Mouse (Mus musculus) gonadal fat pad, adult 2 months (tissue): ENCODE measurements at regions not wholly inside any gene's neighbourhood (a gene's known extent, or its start where the extent isn't known, plus 50 kb on each side); places are given as distances from the start of the nearest gene placed in this dataset.

Experiments used
- DNase-seq: peaks from one replicate; pipeline ENCODE4 v3.0.0-alpha.2; 2012; ENCODE audit warnings: low read depth

DNA sequence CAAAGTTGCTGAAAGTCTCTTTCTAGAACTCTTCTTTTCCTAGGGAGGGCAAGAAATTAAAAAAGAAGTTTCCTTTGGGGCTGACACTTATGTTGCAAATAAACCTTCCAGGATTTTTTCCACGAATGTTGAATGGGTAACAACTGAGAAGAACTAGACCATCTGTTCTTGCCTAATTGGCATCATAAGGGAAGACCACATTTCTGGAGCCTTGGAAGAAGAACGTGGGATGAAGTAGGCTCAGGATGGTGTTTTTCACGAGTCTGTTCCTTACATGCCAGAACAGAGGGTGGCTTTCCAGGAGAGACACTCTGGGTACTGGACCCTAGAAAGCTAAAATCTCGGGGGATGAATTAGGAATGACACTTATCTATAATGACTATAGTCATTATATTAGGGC is 314.1 kb downstream of the Cog6 start:
- DNase-seq: no peak

DNA sequence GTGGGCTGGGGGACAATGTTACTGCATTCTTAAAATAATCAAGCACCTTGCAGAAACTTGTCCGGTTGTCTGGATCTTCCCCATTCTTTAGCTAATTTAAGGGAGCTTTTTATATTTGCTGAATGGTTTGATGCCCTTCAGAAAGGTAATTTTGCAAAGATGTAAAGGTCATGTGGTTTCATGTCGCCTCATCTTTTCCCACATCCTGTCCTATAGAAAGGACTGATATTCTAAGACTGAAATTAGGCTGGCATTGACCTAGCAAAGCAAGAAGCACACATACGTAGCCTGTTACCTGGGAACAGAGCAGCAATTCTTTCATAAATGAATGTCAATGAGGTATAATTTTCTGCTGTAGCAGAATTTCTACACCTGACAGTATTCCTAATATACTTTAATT is 315.4 kb downstream of the Cog6 start:
- no peak for DNase-seq

DNA sequence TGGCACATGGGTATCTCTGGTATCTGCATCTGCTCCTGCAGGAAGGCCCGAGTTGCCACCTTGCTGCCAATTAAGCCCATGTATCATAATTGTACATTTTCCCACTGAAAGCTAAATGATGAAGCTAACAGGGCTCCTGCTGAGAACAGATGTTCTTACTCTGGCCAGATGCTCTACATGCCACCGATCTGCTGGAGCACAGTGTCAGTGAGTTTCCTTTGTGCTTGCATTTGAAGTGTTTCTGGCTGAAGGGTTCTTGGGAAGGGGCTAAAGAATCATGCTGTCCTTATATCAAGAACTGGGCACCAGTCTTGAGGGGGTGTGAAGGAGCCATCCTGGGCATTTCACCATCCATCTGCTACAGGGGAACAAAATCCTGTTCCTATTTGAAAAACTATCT is 323.2 kb downstream of the Cog6 start:
- DNase-seq: no peak

DNA sequence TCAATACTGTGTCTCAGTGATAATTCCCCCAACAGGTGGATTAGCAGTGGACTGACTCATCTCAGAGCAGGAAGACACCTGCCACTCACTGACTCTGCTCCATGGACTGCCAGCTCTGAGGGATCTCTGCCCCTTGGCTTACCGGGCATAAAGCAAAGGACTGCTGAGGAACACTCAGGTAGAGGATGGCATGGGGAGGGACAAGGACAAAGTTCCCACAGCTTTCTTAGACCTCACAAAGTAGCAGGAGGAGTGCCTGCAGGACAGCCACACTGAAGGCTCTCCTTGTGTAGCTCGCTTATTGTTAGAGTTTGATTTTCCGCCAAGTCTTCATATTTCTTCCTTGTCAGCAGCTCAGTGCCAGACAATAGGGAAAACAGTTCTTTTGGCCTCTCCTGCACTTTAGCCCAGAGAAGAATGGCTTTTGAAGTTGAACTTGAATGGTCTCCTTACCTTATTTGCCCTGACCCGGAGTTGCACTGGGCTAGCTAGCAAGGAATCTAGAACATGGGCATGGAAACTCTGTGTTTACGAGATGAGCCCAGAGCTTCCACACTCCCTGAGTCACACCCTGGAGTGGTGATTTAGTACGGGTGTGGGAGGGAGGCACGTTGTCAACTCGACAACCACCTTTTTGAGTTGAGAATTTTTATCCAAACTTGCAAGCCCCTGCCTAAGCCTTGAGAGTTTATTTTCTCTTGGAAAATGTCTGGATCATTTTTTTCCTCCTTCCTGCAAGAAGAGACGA is 331.4 kb downstream of the Cog6 start:
- peak; percentile 67 for DNase-seq

DNA sequence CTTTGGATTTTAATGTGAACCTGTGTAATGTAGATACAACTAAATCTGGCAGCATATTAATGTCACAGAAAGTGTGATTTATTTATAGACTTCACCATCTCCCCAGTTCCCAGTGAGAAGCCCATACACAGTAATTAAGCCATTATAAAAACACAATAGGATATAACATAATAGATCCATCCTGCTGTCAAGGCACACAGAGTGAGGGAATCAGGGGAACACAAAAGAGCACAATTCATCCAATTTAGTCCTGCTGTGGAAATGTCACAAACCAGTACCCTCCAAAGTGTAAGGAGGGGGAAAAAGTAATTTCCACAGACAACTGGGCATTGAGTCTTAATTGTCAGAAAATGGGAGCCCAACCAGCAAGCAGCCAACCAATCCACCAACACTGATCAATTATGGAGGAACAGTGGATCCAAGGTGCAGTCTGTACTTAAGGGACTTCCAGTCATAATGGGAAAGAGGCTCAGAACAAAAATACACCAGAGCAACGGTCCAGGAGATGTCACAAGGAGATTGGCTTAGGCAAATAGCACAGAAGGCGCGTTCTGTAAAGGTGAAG is 336.1 kb downstream of the Cog6 start:
- DNase-seq: no peak

DNA sequence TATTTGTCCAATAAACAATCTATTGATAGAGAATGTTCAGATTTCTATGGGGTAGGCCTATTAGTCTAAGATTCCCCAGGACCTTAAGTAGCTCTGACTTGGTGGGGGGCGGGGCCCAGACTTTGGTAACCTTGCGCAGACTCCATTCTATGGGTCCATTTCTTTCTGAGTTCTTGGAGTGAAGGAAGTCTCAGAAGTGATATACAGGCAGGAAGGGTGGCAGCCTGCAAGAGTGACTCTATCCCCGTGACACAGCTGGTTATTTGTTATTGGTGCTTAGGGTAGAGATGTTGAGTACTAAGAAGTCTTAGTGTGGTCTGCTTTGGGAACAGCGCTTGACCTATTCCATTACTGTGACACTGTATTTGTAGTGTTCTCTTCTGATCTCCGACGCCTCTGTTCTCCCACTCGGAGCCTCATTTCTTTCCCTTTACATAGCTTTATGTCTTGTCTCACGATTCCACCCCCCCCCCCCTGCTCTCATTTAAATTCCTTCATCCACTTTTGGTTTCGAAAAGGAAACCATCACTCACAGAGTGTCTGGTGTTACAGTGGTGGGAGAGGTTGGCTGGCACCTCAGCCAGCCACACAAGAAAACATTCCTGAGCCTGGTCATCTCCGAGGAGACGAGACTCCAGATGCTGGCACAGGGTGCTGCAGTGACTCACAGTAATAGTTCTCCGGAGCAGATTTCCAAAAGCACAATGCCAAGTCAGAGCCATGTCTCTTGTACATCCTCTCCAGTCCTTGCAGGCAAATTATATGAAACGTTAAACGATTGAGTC is 340.0 kb downstream of the Cog6 start:
- peak; percentile 50 for DNase-seq

DNA sequence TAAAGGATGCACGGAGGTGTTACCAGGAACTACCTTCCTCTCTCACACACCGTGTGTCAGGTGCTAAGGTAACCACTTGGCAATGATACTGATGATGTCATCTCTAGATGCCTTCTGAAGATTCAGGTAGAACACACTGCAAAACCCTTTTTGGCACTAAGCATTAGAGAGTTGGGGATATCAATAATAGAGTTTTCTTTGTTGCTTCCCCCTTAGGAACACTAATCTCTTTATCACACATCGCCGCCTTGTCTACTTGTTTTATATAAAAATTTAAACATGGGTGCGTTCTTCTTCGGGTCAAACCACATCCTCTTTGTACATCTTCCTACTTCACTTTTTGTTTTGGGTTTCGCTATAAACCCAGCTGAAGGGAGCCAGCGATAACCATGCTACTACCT is 346.4 kb downstream of the Cog6 start:
- no peak for DNase-seq

DNA sequence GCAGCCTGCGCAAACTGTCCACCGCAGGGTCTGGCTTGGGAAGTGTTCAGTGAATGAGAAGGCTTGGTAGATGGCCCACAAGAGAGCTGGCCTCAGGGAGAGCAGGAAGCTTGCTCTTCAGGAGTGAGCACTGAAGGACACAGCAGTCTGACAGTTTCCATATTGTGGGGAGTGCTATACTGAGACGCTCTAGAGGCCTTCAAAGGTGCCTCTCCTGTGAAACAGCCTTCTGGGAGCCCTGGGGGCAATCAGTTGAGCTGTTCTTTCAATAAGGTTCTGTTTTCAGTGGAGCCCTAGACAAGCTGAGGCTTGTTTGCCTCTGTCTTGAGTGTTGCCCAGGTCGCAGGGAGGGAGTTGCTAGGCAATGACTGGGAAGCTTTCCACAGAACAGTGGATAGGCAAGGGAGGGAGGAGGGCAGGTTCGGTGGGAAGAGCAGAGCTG is 353.9 kb downstream of the Cog6 start:
- peak; percentile 79 for DNase-seq

DNA sequence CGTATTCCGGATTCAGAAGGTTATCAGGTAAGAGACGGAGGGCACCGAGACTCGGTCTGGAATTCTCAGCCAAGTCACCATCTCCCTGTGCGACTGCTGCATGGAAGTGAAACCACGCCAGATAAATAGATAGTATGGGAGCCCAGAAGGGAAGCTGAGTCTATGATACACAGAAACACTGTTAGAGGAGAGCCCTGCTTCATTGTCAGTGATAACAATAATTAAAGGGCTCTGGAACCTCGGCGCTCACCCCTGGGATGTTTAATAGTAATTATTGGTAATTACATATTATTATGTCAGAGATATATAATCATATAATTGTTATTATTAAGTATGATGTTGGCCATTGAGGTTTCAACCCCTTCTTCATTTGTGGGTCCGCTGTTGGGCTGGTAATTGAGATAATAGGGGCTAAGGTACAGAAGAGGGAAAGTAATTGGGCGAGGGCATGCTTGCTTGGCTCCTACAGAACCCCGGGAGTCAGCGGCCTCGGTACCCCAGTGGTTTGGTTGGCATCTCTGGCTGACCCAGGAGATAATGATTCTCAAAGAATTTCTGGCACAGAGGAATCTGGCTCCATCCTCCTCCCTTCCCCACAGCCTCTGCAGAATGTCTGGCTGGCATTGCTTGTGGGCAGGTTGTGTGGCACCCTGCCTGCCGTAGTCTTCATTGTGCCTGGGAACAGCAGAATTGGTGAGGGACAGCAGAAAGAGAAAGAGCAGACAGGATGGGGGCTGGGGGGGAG is 354.7 kb downstream of the Cog6 start:
- no peak for DNase-seq

DNA sequence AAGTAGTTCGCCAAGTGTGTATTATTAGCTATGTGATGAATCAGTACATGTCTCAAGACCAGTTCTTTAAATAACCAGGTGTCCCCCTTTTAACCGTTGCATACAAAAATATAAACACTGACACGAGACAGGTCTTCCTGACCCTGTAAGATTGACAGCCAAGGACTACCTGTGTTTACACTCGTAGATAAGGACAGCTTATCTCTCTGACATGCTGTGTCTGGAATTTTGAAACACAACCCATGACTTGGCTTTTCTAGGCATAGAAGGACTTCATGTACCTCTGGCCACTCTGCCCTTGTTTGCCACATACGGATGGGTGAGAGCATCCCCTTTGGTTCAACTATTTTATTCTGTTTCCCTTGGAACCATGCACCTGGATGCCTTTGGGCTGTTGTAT is 364.0 kb downstream of the Cog6 start:
- no peak for DNase-seq

DNA sequence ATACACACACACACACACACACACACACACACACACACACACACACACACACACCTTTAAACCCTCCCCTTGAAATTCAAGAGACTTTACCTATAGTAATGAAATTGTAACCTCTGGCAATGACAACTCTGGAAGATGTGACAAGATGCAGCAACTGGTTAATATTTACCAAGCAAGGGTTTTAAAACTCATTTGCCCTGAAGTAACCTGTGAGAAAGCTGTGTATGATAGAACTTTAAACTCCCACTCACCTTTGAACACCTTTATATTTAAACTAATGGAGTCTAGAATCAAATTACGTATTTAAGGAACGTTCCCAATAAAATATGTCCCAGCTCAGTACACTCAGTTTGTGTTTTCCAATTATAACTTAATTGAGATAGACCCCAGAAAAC is 364.6 kb downstream of the Cog6 start:
- DNase-seq: no peak

DNA sequence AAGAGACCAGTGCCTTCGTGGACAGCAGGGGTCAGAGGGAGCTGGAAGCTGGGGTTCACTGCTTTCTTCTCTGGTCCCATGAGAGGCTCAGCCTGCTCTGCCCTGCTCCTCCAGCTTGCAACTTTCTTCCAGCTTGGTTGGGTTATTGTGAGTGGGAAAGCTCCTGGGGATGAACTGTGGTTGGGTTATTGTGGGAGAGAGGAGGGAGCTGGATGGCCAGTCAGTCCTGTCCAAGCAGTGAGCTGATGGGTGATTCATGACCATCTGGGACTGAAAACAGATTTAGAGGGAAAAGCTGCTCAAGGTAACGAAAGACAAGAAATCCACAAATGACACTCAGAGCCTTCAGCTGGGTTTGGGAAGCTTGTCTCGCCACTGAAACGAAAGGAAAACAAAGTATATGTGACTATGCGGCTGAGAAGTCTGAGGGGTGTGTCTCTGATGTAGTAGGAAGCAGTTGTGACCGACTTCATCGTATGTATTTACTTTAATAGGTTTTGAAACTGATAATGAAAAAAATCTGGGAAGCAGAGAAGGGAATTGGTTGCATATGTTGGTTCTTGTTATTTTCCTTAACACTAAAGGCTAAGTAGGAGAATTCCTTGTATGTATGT is 365.1 kb downstream of the Cog6 start:
- no peak for DNase-seq

DNA sequence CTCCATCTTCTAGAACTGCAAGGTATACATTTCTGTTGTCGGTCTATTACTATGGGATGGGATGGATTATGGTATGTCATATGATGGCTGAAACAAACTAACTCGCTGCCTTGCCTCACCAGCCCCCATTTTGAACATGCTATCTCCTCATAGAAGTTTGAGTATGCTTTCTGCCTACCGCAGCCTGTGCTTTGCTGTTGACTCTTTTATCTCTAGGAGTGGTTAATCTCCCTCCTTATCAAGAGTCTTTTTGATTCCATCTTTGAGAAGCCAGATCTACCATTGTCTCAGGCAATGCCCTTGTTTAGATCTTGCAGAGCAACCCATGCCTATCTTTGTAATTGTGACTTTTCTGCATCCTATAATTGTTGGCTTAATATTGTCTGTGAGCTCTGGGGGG is 367.0 kb downstream of the Cog6 start:
- DNase-seq: no peak

DNA sequence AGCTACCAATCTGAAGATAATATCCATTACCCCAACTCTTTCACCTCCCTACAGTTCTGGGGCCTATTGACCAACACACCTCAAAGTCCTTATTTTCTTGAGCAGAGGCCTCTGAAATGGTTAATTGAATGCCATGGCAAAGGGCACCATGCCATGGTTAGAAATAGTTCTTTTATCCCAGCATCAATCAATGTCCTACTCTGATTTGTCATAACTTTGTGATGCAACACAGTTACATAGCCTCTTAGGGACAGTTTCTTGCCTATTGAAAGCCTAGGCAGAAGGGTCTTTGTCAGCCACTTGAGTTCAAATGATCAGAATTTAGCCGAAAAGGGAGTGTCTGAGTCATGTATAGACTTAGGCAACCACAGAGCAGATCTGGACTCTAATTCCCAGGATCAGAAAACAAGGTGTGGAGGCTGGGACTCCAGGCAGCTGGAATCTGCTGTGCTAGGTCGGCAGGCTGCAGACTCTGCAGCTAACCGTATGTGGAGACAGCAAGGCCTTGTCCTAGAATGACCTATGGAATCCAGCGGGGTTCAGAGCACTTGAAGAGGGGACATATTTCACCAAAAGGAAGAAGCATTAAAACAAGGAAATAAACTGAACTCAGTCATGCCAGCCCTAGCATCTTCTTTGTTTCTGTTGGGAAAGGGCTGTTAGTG is 368.1 kb downstream of the Cog6 start:
- no peak for DNase-seq

DNA sequence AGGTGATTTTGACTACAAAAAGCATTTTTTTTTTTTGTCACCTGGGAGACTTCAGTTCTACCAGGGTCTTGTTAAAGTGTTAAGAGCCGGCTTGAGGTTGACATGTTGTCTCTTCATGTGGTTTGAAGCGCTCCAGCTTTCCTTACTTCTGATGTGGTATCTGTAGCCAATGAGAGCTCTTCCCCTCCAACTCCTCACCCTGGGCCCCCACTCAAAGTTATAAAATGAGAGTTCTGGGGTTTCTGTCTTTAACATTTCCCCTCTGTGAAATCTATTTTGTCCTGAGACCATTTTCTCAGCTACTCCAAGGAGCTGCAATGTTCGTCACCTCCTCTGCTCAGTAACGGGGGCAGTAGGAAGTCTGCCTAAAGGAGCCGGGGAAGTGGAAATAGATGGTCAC is 369.1 kb downstream of the Cog6 start:
- DNase-seq: no peak

DNA sequence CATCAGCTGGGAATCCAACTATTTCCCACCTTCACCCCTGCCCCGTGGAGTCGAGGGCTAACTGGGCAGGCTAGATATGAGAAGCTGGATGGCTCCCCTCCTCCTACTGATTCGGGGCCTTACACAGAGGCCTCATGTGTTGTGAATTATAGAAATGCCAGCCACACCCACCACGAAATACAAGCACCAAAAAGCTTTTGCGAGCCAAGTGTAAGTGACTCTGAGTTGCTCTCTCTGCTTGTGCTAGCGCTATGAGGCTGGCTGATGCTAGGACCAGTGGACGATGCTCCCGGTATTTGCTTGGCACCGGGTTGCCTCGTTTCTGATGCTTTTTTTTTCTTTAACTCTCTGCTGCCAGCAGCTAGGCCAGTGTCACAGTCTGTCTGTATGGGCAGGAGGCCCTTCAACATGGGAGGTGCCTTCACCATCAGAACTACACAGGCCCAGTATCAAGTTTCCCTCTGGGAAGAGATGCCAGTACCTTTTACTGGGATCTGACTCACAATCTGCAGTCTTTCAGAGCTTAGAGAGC is 369.8 kb downstream of the Cog6 start:
- no peak for DNase-seq

DNA sequence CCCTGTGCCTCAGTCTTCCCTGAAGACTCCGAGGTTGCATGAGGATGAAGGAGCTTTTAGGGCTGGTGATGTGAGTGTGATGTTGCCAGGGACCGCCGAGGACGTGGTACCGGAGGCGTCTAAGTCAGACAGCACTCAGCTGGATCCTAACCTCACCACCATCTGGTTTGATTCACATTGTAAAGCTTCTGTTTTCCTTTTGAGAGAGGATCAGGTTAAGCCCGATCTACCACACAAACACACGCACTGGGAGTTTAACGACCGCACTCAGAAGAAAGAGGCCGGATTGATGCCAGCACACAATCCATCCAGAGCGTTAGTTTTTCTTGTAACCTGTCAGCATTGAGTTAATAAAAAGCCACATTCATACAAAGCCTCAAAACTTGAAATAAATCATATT is 371.9 kb downstream of the Cog6 start:
- no peak for DNase-seq

DNA sequence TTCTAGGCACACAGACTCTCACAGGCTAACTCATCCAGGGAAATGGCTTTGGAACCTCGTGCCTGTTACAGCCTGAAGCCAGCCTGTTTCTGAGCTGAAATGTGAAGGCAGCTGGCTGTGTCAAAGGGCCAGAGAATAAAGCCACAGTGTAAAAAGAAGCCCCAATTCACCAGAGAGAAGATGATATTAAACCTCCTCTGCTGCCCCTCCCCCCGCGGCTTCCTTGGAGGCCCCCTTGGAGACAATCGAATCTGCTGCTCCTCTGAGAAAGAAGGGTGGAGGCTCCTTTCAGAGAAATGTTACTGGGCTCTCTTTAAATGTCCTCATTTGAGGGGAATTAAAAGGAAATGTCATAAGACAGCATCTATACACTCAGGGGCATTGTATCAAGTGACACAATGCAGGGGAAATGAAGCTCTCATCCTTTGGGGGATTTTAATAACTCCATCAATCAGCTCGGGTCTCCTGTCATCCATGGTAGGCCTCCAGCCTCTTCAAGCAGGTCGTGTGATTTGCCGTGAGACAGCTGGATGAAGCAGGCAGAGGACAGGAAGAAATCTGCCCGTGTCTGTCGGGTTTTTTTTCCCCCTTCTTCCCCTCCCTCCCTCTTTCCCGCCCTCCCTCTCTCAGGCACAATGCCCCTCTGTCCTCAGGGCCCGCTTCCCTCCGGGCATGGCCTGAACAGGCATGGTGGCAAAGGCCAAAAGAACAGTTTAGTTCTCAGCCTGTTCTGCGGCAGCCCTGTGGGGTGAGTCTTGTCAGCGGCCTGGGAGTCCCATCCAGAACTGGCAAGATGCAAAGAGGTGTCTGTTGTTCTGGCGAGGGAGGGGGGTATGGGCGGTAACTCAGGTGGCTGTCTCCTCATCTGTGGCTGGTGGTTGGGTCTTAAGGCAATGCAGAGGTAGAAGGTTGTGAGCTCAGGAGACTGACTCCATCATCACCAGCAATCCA is 372.6 kb downstream of the Cog6 start:
- no peak for DNase-seq

DNA sequence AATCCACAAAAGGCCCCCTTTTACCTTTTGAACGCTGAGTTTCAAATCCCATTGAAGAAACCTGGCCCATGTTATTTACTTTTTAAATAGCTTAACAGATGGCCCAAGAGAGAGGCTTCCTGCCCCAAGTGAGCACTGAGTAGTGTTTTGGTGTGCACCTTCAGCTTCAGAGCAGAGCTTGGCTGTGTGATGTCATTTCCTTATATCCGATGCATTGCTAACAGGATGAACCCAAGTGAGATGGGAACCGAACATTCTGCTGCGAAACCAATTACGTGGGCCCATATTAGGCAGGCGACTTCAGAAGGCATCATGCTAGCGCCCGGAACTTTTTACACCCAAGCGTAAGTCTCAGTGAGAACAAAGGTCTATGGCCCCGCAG is 373.2 kb downstream of the Cog6 start:
- no peak for DNase-seq

DNA sequence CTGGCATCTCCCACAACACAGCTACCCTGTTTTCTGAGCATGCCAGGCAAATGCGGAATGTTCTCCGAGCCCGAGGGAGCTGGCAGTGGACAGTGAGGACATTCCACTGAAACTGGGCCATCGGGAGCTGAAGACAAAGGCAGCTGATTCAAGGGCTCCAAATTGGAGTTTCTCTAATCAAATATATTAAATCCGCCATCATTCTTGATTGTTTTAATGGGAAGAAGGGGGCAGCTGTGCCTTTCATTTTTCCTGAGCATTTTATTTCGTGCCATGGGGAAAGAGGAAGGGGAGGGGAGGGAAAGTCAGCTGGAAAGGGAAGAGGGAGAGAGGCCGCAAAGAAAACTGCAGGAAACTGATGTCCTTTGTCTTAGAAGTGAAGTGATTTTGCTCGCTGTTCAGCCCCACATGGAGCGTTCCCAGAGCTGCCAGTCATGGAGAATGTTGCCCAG is 373.9 kb downstream of the Cog6 start:
- no peak for DNase-seq
